Mouse (Mus musculus) hindbrain, postnatal 0 days (tissue): ENCODE measurements around the gene Sft2d1. TPM values are rescaled to one million over a fixed set of nuclear protein-coding genes. Genes with fewer than 3 reads are reported as not detected.

Experiments used
- ATAC-seq: fragments of 200-750 bp; cut with Nextera tagmentation; 2 replicates; pipeline ENCODE4 v1.8.0; 2017; ENCODE audit warnings: mild to moderate bottlenecking, moderate TSS enrichment, moderate library complexity
- DNase-seq: peaks from one replicate; pipeline ENCODE4 v3.0.0-alpha.2; 2015; ENCODE audit warnings: low spot score
- H3K27ac ChIP-seq: fragments of 300-500 bp; sonication (generic); 2 replicates; pipeline ENCODE4 v1.5.1; 2014; ENCODE audit warnings: mild to moderate bottlenecking
- H3K27me3 ChIP-seq: fragments of 300-500 bp; sonication (generic); 2 replicates; pipeline ENCODE4 v1.6.1; 2014; ENCODE audit warnings: low read length, mixed read lengths; ENCODE audit not compliant: insufficient read depth
- H3K36me3 ChIP-seq: fragments of 300-500 bp; sonication (generic); 2 replicates; pipeline ENCODE4 v1.6.1; 2014; ENCODE audit warnings: low read length, mixed read lengths; ENCODE audit not compliant: insufficient read depth
- H3K4me1 ChIP-seq: fragments of 300-500 bp; sonication (generic); 2 replicates; pipeline ENCODE4 v1.6.1; 2014; ENCODE audit warnings: antibody characterized with exemption, low read length, mixed read lengths; ENCODE audit not compliant: insufficient read depth
- H3K4me2 ChIP-seq: fragments of 300-500 bp; sonication (generic); 2 replicates; pipeline ENCODE4 v1.6.1; 2014; ENCODE audit warnings: low read depth, mild to moderate bottlenecking, low read length, moderate library complexity, mixed read lengths
- H3K4me3 ChIP-seq: fragments of 300-500 bp; sonication (generic); 2 replicates; pipeline ENCODE4 v1.5.1; 2014; ENCODE audit warnings: low read length
- H3K9ac ChIP-seq: fragments of 300-500 bp; sonication (generic); replicated peaks from 2 replicates; pipeline ENCODE4 v1.6.1; 2014; ENCODE audit warnings: mild to moderate bottlenecking, low read length, moderate library complexity, mixed read lengths
- H3K9me3 ChIP-seq: fragments of 300-500 bp; sonication (generic); 2 replicates; pipeline ENCODE4 v1.6.1; 2016; ENCODE audit warnings: low read length, mixed read lengths
- CTCF ChIP-seq: IDR thresholded peaks from 2 replicates; pipeline ENCODE4 v1.5.1; 2016; ENCODE audit warnings: antibody characterized with exemption, control low read depth, low read depth
- WGBS: fragments of 180-500 bp; shearing (Covaris S2); extraction: QIAGEN DNeasy Blood & Tissue Kit; methylation state at CpG from one replicate; pipeline ENCODE4 v1.1.7; 2014; 5-methylcytosine and 5-hydroxymethylcytosine counted together
- polyA plus RNA-seq: library from polyadenylated mRNA; unstranded; fragments of >200 nt; fragmentation: Nextera tagmentation; extraction: Ambion mirVana; gene quantifications from 2 replicates; pipeline ENCODE4 v1.2.1, GENCODE M21; 2015
- total RNA-seq: library from RNA; depleted of rRNA; stranded (reverse); fragments of >200 nt; gene quantifications from 2 replicates; pipeline ENCODE4 v1.2.3, GENCODE M21; 2014

The Sft2d1 gene
- total and polyA plus RNA-seq, 2 experiments from 2014 or later: 98.7 to 171 TPM

- no peak overlapping the region for H3K27ac ChIP-seq
- H3K36me3 ChIP-seq: peaks cover 6% of the 10 kb centered on the region; the same call in 1 of the 2 replicates
- 94% methylated on average over 3 of the region's 3 CpGs for WGBS
- ATAC-seq (no peak), DNase-seq (no peak)
- no peak overlapping the region for H3K4me2 ChIP-seq
- no peaks in the 10 kb centered on the region for H3K27me3 ChIP-seq
- no peak overlapping the region for H3K9ac ChIP-seq
- H3K4me1 ChIP-seq: no peaks in the 10 kb centered on the region
- H3K4me3 ChIP-seq: no peak overlapping the region
- no peak for TF ChIP-seq CTCF
- H3K9me3 ChIP-seq: no peaks in the 10 kb centered on the region
These were observed 20.8 kb upstream of the Sft2d1 start for GRCm38 (mm10) chr17:8289993-8290679.

DNA sequence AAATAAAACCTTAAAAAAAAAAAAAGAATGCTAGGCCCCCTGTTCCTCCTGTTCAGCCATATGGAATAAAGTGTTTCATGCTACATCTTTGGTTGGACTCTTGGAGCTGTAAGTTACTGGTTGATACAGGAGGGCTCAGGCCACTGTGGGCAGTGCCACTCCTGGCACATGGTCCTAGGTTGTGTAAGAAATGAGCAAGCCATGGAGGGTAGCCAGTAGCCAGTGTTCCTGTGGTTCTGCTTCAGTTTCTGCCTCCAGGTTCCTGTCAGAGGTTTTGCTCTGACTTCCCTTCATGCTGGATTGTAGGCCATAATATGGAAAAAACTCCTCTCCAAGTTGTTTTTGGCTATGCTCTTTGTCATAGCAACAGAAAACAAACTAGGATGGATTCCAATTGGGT lies 20.2 kb upstream of the Sft2d1 start:
- H3K4me3 ChIP-seq: no peak overlapping the region
- no peak for DNase-seq
- no peaks in the 10 kb centered on the region for H3K9me3 ChIP-seq
- no peak for TF ChIP-seq CTCF
- no peak for ATAC-seq
- H3K4me1 ChIP-seq: no peaks in the 10 kb centered on the region
- H3K9ac ChIP-seq: no peak overlapping the region
- H3K4me2 ChIP-seq: no peak overlapping the region
- no peaks in the 10 kb centered on the region for H3K27me3 ChIP-seq
- H3K36me3 ChIP-seq: peaks cover 6% of the 10 kb centered on the region; the same call in 1 of the 2 replicates
- H3K27ac ChIP-seq: no peak overlapping the region

GRCm38 (mm10) chr17:8295825-8296224 lies 15.1 kb upstream of the Sft2d1 start:
- H3K27ac ChIP-seq: no peak overlapping the region
- no peak for ATAC-seq
- H3K27me3 ChIP-seq: no peaks in the 10 kb centered on the region
- H3K4me3 ChIP-seq: no peak overlapping the region
- DNase-seq: no peak
- H3K9ac ChIP-seq: no peak overlapping the region
- TF ChIP-seq CTCF: peak; percentile 49
- H3K36me3 ChIP-seq: peaks cover 18% of the 10 kb centered on the region; the same call in 1 of the 2 replicates
- H3K4me1 ChIP-seq: no peaks in the 10 kb centered on the region
- H3K4me2 ChIP-seq: no peak overlapping the region
- H3K9me3 ChIP-seq: no peaks in the 10 kb centered on the region

DNA sequence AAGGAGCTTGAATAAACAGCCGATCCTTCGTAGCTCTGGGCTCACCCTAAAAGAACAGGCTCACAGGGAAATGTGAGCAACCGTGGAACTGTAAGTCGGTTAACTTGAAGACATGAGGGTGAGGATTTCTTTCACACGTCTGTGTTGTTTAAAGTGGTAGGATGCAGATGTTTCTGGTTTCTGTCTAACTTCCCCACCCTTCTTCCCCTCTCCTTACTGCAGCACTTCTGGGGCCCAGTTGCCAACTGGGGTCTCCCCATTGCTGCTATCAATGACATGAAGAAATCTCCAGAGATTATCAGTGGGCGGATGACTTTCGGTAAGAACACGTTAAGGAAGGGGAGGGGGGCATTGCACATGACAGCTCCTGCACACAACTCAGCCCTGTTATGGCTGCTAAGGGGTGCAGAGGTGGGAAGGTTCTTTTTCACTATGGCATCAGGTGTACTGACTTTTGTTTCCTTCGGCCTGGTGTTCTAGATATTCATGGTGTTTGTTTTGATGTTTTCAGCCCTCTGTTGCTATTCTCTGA lies 14.5 kb upstream of the Sft2d1 start:
- no peak overlapping the region for H3K4me2 ChIP-seq
- TF ChIP-seq CTCF: no peak
- H3K9me3 ChIP-seq: no peaks in the 10 kb centered on the region
- H3K27me3 ChIP-seq: no peaks in the 10 kb centered on the region
- 87% methylated on average over 9 of the region's 9 CpGs for WGBS
- DNase-seq (no peak), ATAC-seq (no peak)
- no peak overlapping the region for H3K9ac ChIP-seq
- peaks cover 18% of the 10 kb centered on the region; the same call in 1 of the 2 replicates for H3K36me3 ChIP-seq
- no peak overlapping the region for H3K4me3 ChIP-seq
- no peak overlapping the region for H3K27ac ChIP-seq
- H3K4me1 ChIP-seq: no peaks in the 10 kb centered on the region

DNA sequence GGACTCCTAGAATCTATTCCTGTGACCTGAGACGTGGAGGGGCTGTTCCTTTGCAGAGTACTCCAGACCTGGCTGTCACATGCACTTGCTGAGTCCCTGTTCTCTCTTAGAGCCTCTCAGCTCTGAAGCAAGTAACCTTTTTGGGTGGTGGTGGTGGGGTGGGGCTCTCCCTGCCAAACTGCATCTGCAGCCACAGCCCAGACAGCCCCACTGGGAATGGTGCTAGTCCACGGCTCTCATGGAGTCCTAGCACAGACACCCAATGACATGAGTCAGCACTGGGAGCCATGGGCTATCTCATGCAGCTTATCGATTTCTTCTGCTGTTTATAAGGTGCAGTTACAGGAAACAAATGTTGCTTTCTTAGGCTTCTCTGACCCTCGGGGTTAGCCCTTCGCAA lies 13.2 kb upstream of the Sft2d1 start:
- WGBS: 85% methylated on average over 5 of the region's 5 CpGs
- Histone ChIP-seq H3K36me3 (peaks cover 18% of the 10 kb centered on the region; the same call in 1 of the 2 replicates), H3K4me2 (no peak overlapping the region), H3K9me3 (no peaks in the 10 kb centered on the region), H3K27me3 (no peaks in the 10 kb centered on the region), H3K4me1 (no peaks in the 10 kb centered on the region), H3K27ac (no peak overlapping the region), H3K4me3 (no peak overlapping the region), H3K9ac (no peak overlapping the region)
- DNase-seq (no peak), ATAC-seq (no peak)
- no peak for TF ChIP-seq CTCF

DNA sequence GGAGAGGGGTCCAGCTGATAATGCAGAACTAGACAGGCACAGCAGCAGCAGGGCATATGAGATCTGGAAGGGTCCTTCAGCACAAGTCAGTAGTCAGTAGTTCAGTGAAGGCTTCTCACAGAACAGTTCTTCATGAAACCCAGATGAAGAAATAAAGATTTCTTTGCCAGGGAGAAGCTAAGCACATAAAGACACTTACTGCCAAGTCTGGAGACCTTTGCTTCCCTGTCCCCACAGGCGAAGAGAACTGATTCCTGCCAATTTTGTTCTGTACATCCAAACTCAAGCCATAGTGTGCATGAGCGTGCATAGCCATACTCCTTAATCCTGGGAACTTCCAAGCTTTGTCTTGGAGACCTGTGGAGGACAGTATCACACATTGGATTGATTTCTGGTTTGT lies 12.6 kb upstream of the Sft2d1 start:
- no peaks in the 10 kb centered on the region for H3K9me3 ChIP-seq
- H3K27ac ChIP-seq: no peak overlapping the region
- no peak for DNase-seq
- no peaks in the 10 kb centered on the region for H3K27me3 ChIP-seq
- ATAC-seq: no peak
- H3K36me3 ChIP-seq: peaks cover 18% of the 10 kb centered on the region; the same call in 1 of the 2 replicates
- H3K9ac ChIP-seq: no peak overlapping the region
- 90% methylated on average over 2 of the region's 2 CpGs for WGBS
- no peak overlapping the region for H3K4me3 ChIP-seq
- no peak overlapping the region for H3K4me2 ChIP-seq
- TF ChIP-seq CTCF: no peak
- no peaks in the 10 kb centered on the region for H3K4me1 ChIP-seq

DNA sequence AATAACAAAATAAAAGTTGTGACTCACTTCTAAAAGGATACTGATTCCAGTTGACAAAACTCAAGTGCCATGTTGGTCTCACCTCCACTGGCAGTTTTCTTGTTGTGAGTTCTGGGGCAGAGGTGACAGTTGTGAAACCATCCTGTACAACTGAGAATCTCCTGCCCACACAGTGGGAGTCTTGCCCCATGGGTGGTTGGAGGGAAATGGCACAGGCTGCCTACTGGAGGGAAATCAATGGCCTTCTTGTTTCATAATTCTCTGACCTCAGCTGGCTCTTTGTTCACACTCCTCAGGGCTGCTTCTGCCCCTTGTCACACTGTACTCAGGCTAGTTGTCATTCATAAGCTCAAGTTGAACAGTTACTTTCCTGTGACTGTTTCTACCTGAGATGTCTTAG lies 11.4 kb upstream of the Sft2d1 start:
- H3K36me3 ChIP-seq: peaks cover 18% of the 10 kb centered on the region; the same call in 1 of the 2 replicates
- DNase-seq (no peak), ATAC-seq (no peak)
- no peaks in the 10 kb centered on the region for H3K9me3 ChIP-seq
- no peaks in the 10 kb centered on the region for H3K27me3 ChIP-seq
- no peak overlapping the region for H3K9ac ChIP-seq
- no peak overlapping the region for H3K4me3 ChIP-seq
- H3K4me2 ChIP-seq: no peak overlapping the region
- H3K27ac ChIP-seq: no peak overlapping the region
- TF ChIP-seq CTCF: no peak
- no peaks in the 10 kb centered on the region for H3K4me1 ChIP-seq
